Mouse (Mus musculus) liver, adult 2 months (tissue): ENCODE measurements around the gene Ppm1d.

ENCODE experiments used
- CTCF ChIP-seq: fragments of 200-500 bp; IDR thresholded peaks from 2 replicates; pipeline ENCODE4 v1.5.1; 2011; ENCODE audit warnings: low read depth, low read length, control low read depth
- POLR2A ChIP-seq: fragments of 200-500 bp; IDR thresholded peaks from 2 replicates; pipeline ENCODE4 v1.6.1; 2011; ENCODE audit warnings: low read length, control low read depth; ENCODE audit not compliant: insufficient read depth; ENCODE audit errors: extremely low read depth

- no peak for TF ChIP-seq CTCF
- TF ChIP-seq POLR2A, result no peak
Observed at GRCm38 (mm10) chr11:85380046-85380445, 69.0 kb downstream of the Ppm1d start.
